Mouse (Mus musculus) cerebellum, adult 11-12 months (tissue): Measurements from ENCODE around the gene Zfp512b.

Source experiments
- DNase-seq: peaks from one replicate; pipeline ENCODE4 v3.0.0; 2022

The Zfp512b gene

GRCm38 (mm10) chr2:181572921-181573920 is 19.4 kb downstream of the Zfp512b start:
- peak; percentile 87 for DNase-seq

DNA sequence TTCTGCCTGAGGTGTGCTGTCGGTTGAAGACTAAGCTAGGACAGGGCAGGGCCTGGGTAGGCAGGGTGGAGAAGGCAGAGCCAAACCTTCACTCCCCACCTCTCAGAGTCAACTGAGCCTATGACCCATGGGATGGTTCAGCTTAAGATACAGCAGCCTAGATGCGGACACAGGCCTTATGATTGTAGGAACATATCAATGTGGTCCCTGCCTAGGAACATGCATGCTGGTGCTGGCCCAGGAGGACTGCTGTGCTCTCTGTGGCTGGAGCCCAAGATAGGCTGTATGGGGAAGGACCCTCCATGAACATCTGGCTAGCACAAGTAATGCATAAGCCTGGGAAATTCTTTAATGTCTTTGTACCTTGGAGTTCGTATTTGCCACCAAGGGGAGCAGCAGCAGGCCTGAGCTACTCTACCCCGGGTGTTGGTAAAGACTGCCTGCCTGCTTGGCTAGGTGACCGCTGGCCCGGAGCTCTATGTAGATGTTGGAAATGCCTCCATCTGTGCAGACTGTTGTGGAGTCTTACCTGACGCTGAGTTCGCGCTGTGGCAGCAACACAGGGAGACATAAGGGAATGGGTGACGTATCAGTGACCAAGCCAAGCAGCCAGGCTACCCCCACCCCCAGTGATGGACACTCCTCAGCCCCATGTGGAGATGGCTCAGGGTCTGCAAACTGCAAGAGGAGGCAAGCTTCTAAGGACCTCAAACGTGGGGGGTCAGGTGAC is 20.5 kb downstream of the Zfp512b start:
- peak; percentile 68 for DNase-seq

DNA sequence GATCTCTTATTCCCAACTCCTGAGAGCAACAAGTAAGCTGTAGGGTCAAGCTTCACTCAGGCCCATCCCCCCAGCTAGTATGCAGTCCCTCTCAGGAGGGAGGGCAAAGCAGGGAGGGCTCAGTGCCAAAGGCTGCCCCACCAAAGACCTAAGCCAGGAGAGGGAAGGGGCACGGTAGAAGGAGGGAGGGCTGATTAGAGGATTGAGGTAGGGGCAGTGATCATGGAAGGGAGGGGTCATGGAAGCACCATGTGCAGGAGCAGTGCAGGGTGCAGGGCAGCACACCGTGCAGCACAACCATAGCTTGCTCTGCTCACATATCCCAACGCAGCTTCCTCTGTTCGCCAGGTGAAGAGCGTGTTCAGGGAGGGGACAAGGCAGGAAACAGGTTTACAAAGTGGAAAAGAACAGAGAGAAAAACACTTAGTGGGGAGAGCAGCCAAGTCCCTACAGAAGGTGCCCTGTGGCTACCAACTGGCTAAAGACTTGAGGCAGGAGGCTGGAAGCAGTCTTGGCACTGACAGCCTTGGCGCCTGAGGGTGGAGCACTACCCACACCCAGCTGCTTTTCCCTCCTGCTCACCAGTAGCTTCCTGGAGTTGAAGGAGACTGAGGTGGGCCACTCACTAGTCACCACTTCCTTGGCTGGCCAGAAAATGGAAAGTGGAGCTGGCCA is 21.5 kb downstream of the Zfp512b start:
- peak; percentile 91 for DNase-seq

- DNase-seq, result peak; percentile 58
These were observed 22.2 kb downstream of the Zfp512b start for GRCm38 (mm10) chr2:181570375-181570774.

GRCm38 (mm10) chr2:181569856-181570255 is 22.7 kb downstream of the Zfp512b start:
- peak; percentile 45 for DNase-seq

GRCm38 (mm10) chr2:181568272-181569008 is 24.2 kb downstream of the Zfp512b start:
- DNase-seq, result peak; percentile 8

DNA sequence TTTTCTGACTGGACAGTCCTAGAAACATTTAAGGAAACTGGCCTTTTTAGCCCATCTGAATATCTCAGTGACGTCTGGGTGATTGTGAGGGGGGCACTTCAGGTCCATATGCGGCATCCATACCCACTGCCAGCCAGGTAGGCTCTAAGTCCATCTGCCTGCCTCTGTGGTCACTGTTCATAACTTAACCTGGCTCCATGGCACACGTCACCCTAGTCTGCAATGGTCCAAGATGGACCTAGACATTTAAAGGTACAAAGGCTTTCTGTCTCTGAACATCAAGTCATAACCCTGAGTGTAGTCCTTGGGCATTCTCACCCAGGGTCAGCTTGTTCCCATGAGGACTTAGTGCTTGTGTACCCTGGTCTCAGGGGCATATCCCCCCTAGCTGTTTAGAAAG is 25.3 kb downstream of the Zfp512b start:
- no peak for DNase-seq

DNA sequence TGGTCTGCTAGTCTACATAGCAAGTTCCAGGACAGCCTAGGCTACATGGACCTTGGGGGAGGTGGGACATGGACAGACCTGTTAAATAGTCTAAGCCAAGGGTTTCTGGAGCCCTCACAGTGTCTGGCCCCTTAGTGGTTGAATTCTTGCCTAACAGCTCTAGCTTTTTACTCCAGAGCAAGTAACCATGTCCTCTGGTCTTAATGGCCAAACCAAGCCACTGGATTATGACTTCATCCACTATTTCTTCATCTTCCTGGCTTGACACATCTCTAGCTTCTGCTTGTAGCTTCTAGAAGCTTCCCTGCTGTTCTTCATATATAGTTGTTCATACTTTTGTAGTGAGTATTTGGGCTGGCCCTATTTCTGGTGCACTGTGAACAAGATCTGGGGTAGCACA is 38.8 kb downstream of the Zfp512b start:
- no peak for DNase-seq

DNA sequence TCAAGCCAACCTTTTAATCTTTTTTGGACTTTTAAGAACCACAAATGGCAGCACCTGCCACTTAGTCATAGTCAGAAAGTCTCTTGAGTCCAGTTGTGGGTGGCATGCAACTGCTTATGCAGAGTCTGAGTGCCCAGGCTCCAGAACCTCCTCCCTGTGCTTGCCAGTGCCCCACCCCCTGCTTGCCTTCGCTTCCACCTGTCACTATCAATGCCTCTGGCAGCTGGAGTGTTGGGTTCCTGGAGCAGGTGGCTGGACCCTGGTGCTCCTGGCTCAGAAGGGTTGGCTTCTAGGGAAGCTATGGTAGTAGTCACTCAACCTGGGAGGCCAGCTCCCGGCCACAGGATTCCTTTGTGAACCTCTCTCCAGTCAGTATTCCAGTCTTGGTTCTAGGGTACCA is 42.4 kb downstream of the Zfp512b start:
- DNase-seq, result no peak

GRCm38 (mm10) chr2:181548682-181549081 is 43.9 kb downstream of the Zfp512b start:
- no peak for DNase-seq

- no peak for DNase-seq
These were observed 44.4 kb downstream of the Zfp512b start for GRCm38 (mm10) chr2:181548227-181548626.

- DNase-seq, result no peak
These were observed 46.5 kb downstream of the Zfp512b start for GRCm38 (mm10) chr2:181546142-181546541.

- peak; percentile 34 for DNase-seq
These were observed 50.7 kb downstream of the Zfp512b start for GRCm38 (mm10) chr2:181541761-181542380.

DNA sequence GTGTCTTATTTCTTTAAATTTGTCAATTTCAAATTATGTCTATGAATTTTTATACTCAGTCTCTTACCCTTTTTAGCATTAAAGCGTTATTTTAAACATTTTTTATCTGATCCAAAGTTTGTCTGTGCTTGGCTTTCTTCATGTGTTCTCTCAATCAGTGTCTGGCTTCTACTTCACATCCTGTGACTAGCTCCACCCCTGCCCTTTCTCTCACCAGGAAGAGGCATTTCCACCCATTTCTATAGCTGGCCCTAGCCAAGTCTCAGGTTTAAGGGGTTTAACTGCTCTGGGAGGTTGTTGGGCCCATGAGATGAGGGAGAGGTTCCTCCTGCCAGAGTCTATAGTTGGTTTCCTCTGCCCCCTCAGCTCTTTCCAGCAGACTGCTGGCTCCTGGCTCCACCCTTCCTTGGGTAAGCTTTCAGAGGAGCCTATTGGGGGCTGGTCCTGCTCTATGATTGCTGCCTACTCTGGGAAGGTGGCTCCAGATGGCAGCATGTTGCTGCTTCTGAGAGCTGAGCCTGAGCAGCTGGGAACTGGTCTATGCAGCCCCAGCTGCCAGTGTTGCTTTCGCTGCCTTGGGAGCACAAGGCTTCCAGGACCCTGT is 55.1 kb downstream of the Zfp512b start:
- no peak for DNase-seq

GRCm38 (mm10) chr2:181536410-181536809 is 56.2 kb downstream of the Zfp512b start:
- DNase-seq, result no peak

- DNase-seq, result no peak
These were observed 60.0 kb downstream of the Zfp512b start for GRCm38 (mm10) chr2:181532589-181532988.
